Mouse (Mus musculus) forebrain, embryonic 12.5 days (tissue): ENCODE data around the gene Plcg2. TPM values are rescaled to one million over a fixed set of nuclear protein-coding genes. Genes with fewer than 3 reads are reported as not detected.
A peak's percentile ranks its signal among the peaks of the same experiment; 100 is the strongest.

Experiments used
- ATAC-seq: fragments of 200-750 bp; cut with Nextera tagmentation; 2 replicates; pipeline ENCODE4 v1.8.0; 2017; ENCODE audit warnings: moderate TSS enrichment; ENCODE audit not compliant: low FRiP score
- H3K27ac ChIP-seq: fragments of 300-500 bp; sonication (generic); 2 replicates; pipeline ENCODE4 v1.5.1; 2016; ENCODE audit warnings: mild to moderate bottlenecking
- H3K27me3 ChIP-seq: fragments of 300-500 bp; sonication (generic); 2 replicates; pipeline ENCODE4 v1.6.1; 2016; ENCODE audit warnings: mild to moderate bottlenecking
- H3K36me3 ChIP-seq: fragments of 300-500 bp; sonication (generic); replicated peaks from 2 replicates; pipeline ENCODE4 v1.6.1; 2016; ENCODE audit warnings: mild to moderate bottlenecking
- H3K4me1 ChIP-seq: fragments of 300-500 bp; sonication (generic); 2 replicates; pipeline ENCODE4 v1.6.1; 2016
- H3K4me2 ChIP-seq: fragments of 300-500 bp; sonication (generic); 2 replicates; pipeline ENCODE4 v1.6.1; 2016; ENCODE audit warnings: mild to moderate bottlenecking, moderate library complexity
- H3K4me3 ChIP-seq: fragments of 300-500 bp; sonication (generic); replicated peaks from 2 replicates; pipeline ENCODE4 v1.5.1; 2016; ENCODE audit warnings: mild to moderate bottlenecking
- H3K9ac ChIP-seq: fragments of 300-500 bp; sonication (generic); 2 replicates; pipeline ENCODE4 v1.6.1; 2016; ENCODE audit warnings: mild to moderate bottlenecking
- H3K9me3 ChIP-seq: fragments of 300-500 bp; sonication (generic); 2 replicates; pipeline ENCODE4 v1.6.1; 2016
- WGBS: fragments of 180-500 bp; shearing (Covaris S2); methylation state at CpG from one replicate; pipeline ENCODE4 v1.1.7; 2016; 5-methylcytosine and 5-hydroxymethylcytosine counted together
- polyA plus RNA-seq: library from polyadenylated mRNA; unstranded; fragments of >200 nt; fragmentation: Nextera tagmentation; extraction: Ambion mirVana; gene quantifications from 2 replicates; pipeline ENCODE4 v1.2.1, GENCODE M21; 2016

Plcg2 gene
- polyA plus RNA-seq, 1 experiment from 2014 or later = 1.6 TPM

DNA sequence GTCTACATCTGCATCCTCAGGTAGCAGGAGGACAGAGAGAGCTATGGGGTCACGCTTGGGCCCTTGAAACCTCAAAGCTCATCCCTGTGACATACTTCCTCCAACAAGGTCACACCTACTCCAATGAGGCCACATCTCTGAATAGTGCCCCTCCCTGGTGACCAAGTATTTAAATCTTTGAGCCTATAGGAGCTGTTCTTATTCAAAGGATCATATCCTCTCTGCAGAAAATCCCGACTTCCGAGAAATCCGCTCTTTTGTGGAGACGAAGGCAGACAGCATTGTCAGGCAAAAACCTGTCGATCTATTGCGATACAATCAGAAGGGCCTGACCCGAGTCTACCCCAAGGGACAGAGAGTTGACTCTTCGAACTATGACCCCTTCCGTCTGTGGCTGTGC, 112.4 kb downstream of the Plcg2 start:
- Histone ChIP-seq H3K27ac (no peak overlapping the region), H3K4me3 (no peak overlapping the region), H3K4me2 (no peak overlapping the region), H3K4me1 (no peaks in the 10 kb centered on the region), H3K36me3 (no peaks in the 10 kb centered on the region), H3K27me3 (no peaks in the 10 kb centered on the region), H3K9me3 (0 out of 2 replicates have a peak, but pooled peaks cover 1% of the 10 kb centered on the region), H3K9ac (no peak overlapping the region)
- WGBS = 93% methylated on average over 10 of the region's 10 CpGs
- no peak for ATAC-seq

DNA sequence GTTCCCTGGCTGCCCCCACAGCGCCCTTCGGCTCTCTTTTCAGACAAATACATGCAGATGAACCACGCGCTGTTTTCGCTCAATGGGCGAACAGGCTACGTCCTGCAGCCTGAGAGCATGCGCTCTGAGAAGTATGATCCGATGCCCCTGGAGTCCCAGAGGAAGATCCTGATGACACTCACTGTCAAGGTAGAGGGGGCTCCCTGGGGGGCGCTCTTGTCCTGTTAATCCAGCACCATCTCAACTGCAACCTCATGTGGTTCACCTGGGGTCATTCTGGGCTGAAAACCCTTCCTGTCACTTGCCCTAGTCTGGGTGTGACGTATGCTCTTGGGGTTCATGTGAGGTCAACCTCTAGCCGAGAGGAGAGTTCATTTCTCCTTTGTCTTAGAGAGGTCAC, 114.8 kb downstream of the Plcg2 start:
- no peak for ATAC-seq
- Histone ChIP-seq H3K9me3 (peaks cover 8% of the 10 kb centered on the region; the same call in 1 of the 2 replicates), H3K9ac (no peak overlapping the region), H3K4me1 (no peaks in the 10 kb centered on the region), H3K36me3 (peaks cover 3% of the 10 kb centered on the region; the same call in 1 of the 2 replicates), H3K4me2 (no peak overlapping the region), H3K27ac (no peak overlapping the region), H3K4me3 (no peak overlapping the region), H3K27me3 (no peaks in the 10 kb centered on the region)
- 91% methylated on average over 12 of the region's 12 CpGs for WGBS

DNA sequence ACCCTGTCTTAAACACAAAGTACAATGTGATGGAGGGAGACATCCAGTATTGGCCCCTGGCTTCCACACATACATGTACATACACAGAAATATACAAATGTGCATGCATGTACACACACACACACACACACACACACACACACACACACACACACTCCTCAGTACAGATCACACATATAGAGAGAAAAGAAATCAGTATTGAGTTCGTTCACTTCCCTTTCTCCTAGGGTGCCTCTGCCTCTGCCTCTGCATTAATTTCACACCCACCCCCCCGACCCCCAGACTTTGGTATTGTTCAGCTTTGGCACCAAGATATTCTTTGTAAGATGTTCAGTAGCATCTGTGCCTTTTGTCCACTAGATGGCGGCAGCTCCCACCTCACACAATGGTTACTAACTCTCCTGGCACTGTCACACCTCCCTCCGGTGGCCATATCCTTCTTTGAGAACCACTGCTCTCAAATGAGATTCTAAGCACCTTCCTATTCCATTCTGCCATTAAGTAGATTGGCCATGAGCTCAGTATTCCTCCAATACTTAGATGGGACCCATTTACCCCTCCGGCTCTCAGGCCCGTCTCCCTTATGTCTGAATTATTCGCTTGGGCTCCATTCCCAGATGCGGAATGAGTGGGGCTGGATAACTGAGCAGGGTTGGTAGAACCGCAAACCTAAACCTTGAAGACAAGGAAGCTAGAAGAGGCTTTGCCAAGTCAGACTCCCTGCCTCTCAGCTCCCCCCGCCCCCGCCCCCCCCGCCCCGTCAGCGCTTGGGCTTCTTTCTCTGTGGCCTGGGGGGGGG, 128.1 kb downstream of the Plcg2 start:
- 71% methylated on average over 11 of the region's 14 CpGs for WGBS
- H3K36me3 ChIP-seq = no peaks in the 10 kb centered on the region
- no peak overlapping the region for H3K27ac ChIP-seq
- ATAC-seq = peak; percentile 23; the same call in 1 of the 2 replicates
- no peak overlapping the region for H3K4me2 ChIP-seq
- H3K4me1 ChIP-seq = 0 out of 2 replicates have a peak, but pooled peaks cover 3% of the 10 kb centered on the region
- no peak overlapping the region for H3K4me3 ChIP-seq
- H3K9me3 ChIP-seq = 0 out of 2 replicates have a peak, but pooled peaks cover 4% of the 10 kb centered on the region
- no peak overlapping the region for H3K9ac ChIP-seq
- no peaks in the 10 kb centered on the region for H3K27me3 ChIP-seq

DNA sequence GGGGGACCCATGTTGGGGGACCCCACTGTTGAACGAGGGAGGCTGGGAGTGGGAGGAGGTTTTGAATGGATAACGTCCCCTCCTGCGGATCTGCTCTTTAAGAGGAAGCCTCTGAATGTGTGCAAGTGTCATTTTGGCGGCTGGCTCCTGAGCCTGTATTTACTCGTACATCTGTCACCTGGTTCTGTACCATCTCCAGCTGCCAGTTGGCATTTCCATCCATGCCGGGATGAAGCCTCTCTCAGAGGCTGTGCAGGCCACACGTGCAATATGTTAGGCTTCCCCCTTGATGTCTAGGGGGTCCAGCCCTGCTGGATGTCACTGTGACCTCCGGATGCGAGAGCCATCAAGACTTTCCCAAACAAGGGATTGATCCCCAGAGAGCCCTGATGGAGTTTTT, 129.0 kb downstream of the Plcg2 start:
- ATAC-seq = no peak
- 81% methylated on average over 9 of the region's 9 CpGs for WGBS
- Histone ChIP-seq H3K27me3 (no peaks in the 10 kb centered on the region), H3K27ac (no peak overlapping the region), H3K9me3 (0 out of 2 replicates have a peak, but pooled peaks cover 4% of the 10 kb centered on the region), H3K36me3 (no peaks in the 10 kb centered on the region), H3K9ac (no peak overlapping the region), H3K4me1 (0 out of 2 replicates have a peak, but pooled peaks cover 3% of the 10 kb centered on the region), H3K4me3 (no peak overlapping the region), H3K4me2 (no peak overlapping the region)

DNA sequence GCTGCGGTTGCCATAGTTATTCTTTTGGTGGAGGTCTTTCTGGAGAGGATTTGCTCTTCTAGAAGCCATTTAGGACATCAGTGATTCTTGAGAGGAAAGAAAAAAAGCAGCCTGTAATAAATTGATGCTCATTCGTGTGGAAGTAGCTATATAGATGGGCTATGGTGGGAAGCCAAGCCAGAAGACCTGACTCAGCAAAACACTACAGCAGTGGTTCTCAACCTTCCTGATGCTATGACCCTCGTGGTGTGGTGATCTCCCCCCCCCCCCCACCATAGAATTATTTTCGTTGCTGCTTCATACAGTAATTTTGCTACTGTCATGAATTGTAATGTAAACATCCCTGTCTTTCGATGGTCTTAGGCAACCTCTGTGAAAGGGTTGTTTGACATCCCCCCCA, 134.4 kb downstream of the Plcg2 start:
- H3K27ac ChIP-seq = no peak overlapping the region
- H3K27me3 ChIP-seq = no peaks in the 10 kb centered on the region
- 0 out of 2 replicates have a peak, but pooled peaks cover 4% of the 10 kb centered on the region for H3K9me3 ChIP-seq
- no peak overlapping the region for H3K4me2 ChIP-seq
- no peak overlapping the region for H3K9ac ChIP-seq
- H3K4me1 ChIP-seq = no peaks in the 10 kb centered on the region
- H3K4me3 ChIP-seq = no peak overlapping the region
- ATAC-seq = no peak
- 86% methylated on average over 5 of the region's 5 CpGs for WGBS
- H3K36me3 ChIP-seq = no peaks in the 10 kb centered on the region

DNA sequence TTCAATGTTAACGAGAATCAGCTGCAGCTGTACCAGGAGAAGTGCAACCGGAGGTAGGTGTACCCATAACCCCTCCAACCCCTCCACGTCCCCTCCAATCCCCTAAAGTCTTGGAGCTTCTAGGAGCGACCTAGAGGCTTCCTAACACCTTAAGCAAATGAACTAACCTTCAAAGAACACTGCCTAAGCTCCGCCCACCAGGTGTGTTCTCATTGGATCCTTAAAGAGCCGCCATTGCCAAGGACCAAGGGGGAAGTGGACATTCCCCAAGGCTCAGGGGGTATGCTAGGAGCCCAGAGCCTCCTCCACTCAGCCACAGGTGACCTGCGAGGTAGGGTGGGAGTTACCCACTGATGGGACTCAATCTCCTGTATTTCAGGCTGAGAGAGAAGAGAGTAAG, 136.3 kb downstream of the Plcg2 start:
- Histone ChIP-seq H3K27me3 (no peaks in the 10 kb centered on the region), H3K4me1 (no peaks in the 10 kb centered on the region), H3K9ac (no peak overlapping the region), H3K9me3 (0 out of 2 replicates have a peak, but pooled peaks cover 4% of the 10 kb centered on the region), H3K36me3 (no peaks in the 10 kb centered on the region), H3K4me2 (no peak overlapping the region), H3K4me3 (no peak overlapping the region), H3K27ac (no peak overlapping the region)
- 80% methylated on average over 7 of the region's 7 CpGs for WGBS
- no peak for ATAC-seq

DNA sequence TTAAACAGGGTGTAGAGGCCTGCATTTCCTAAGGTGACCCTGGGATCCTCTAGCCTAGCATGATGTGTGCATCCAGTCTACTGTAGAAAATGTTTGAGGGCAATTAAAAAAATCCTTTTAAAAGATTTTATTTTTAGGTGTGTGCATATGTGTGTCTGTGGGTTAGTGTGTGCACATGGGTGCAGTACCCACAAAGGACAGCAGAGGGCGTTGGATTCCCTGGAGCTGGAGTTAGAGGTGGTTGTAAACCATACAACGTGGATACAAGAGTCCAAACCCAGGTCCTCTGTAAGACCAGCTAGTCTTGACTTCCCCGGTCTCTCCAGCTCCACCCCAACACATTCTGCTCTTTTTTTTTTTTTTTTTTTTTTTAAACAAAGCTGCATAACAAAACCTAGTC, 139.4 kb downstream of the Plcg2 start:
- Histone ChIP-seq H3K4me2 (no peak overlapping the region), H3K4me1 (no peaks in the 10 kb centered on the region), H3K27ac (no peak overlapping the region), H3K36me3 (no peaks in the 10 kb centered on the region), H3K9me3 (0 out of 2 replicates have a peak, but pooled peaks cover 4% of the 10 kb centered on the region), H3K9ac (no peak overlapping the region), H3K4me3 (no peak overlapping the region), H3K27me3 (no peaks in the 10 kb centered on the region)
- no peak for ATAC-seq
- 57% methylated on average over 3 of the region's 3 CpGs for WGBS

DNA sequence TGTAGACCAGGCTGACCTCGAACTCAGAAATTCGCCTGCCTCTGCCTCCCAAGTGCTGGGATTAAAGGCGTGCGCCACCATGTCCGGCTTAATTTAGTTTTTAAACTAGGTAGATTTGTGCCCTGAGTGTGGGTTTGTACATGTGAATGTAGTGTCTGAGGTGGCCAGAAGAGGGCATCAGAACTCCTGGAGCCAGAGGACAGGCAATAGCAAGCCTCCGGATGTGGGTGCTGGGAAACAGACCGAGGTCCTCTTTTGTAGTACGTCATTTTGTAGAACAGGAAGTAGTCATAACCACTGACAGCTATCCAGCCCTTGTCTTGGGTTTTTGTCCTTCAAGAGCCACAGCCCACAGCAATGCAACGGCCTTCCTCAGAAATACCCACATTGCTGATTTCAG, 141.5 kb downstream of the Plcg2 start:
- 0 out of 2 replicates have a peak, but pooled peaks cover 4% of the 10 kb centered on the region for H3K9me3 ChIP-seq
- no peak for ATAC-seq
- H3K9ac ChIP-seq = no peak overlapping the region
- H3K4me2 ChIP-seq = no peak overlapping the region
- 94% methylated on average over 9 of the region's 9 CpGs for WGBS
- H3K4me3 ChIP-seq = no peak overlapping the region
- H3K27me3 ChIP-seq = no peaks in the 10 kb centered on the region
- no peaks in the 10 kb centered on the region for H3K4me1 ChIP-seq
- H3K27ac ChIP-seq = no peak overlapping the region
- H3K36me3 ChIP-seq = no peaks in the 10 kb centered on the region

DNA sequence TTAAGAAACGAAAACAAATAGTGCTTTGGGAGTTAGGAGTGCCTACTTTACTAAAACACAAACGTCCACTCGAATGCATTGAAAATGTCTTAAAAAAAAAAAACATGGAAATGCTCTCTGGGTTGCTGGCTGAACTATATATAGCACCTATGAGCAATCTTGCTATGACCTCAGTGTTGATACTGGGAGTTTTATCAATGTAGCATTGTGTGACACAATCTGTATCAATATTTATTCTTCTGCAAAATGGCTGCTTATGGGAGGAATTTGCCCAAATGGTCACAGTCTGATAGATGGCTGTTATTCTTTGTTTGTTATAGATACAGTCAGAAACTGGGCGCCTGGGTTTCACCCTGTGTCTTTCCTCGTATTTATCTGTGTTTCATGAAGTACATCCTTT, 147.4 kb downstream of the Plcg2 start:
- Histone ChIP-seq H3K36me3 (no peaks in the 10 kb centered on the region), H3K4me1 (no peaks in the 10 kb centered on the region), H3K27me3 (no peaks in the 10 kb centered on the region), H3K9me3 (no peaks in the 10 kb centered on the region), H3K4me3 (no peak overlapping the region), H3K27ac (no peak overlapping the region), H3K4me2 (no peak overlapping the region), H3K9ac (no peak overlapping the region)
- no peak for ATAC-seq
- WGBS = 75% methylated on average over 5 of the region's 5 CpGs

DNA sequence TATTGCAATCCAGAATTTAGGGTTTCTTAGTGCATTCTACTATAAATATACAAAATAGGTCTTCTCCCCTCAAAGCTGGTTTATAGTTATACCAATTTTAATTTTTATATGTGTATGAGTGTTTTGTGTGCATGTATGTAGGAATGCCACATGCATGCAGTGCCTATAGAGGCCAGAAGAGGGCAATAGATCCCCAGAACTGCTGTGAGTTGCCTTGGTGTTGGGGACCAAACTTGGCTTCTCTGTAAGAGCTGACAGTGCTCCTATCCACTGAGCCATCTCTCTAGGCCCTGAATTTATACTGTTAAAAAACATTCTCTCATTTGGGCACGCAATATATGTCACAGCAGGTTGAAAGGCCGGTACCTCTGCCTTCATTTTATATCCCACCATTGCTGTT, 147.9 kb downstream of the Plcg2 start:
- H3K9ac ChIP-seq = no peak overlapping the region
- H3K27ac ChIP-seq = no peak overlapping the region
- H3K36me3 ChIP-seq = no peaks in the 10 kb centered on the region
- 47% methylated on average over 2 of the region's 2 CpGs for WGBS
- no peak for ATAC-seq
- H3K4me2 ChIP-seq = no peak overlapping the region
- no peaks in the 10 kb centered on the region for H3K27me3 ChIP-seq
- H3K4me1 ChIP-seq = no peaks in the 10 kb centered on the region
- no peaks in the 10 kb centered on the region for H3K9me3 ChIP-seq
- no peak overlapping the region for H3K4me3 ChIP-seq

DNA sequence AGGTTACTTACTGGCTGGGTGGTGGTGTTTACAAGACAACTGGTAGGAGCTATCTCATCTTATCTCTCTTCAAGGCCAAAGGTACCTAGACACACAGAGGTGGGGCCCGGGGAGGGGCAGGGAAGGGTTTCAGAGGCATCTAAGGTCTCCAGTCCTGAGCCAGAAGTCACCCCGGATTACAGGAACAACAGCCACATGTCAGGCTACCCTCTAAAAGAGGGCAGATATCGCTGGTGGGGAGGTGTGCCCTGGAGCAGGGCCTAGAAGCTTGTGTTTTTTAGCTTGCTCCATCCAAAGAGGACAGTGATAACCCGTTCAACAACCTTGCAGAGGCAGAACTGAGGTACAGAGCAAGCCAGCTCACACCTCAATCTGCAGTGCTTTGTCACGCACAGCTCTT, 148.3 kb downstream of the Plcg2 start:
- WGBS = 72% methylated on average over 5 of the region's 5 CpGs
- H3K27ac ChIP-seq = no peak overlapping the region
- no peak for ATAC-seq
- H3K4me1 ChIP-seq = no peaks in the 10 kb centered on the region
- H3K4me2 ChIP-seq = no peak overlapping the region
- no peaks in the 10 kb centered on the region for H3K27me3 ChIP-seq
- no peaks in the 10 kb centered on the region for H3K36me3 ChIP-seq
- no peak overlapping the region for H3K4me3 ChIP-seq
- H3K9me3 ChIP-seq = no peaks in the 10 kb centered on the region
- H3K9ac ChIP-seq = no peak overlapping the region

DNA sequence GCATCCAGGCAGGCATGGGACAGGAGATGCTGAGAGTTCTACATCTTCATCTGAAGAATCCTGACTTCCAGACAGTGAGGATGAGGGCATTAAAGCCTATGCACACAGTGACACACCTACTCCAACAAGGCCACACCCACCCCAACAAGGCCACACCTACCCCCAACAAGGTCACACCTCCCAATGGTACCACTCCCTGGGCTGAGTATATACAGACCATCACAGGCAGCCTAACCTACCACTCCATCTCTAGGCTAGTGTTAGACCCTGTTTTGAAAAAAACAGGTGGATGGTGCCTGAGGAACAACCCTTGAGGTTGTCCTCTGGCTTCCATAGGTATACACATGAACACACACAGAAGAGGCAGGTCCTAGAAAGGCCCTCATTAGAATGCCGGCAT, 154.2 kb downstream of the Plcg2 start:
- ATAC-seq = no peak
- WGBS = 100% methylated on average over 1 of the region's 1 CpGs
- no peak overlapping the region for H3K4me2 ChIP-seq

DNA sequence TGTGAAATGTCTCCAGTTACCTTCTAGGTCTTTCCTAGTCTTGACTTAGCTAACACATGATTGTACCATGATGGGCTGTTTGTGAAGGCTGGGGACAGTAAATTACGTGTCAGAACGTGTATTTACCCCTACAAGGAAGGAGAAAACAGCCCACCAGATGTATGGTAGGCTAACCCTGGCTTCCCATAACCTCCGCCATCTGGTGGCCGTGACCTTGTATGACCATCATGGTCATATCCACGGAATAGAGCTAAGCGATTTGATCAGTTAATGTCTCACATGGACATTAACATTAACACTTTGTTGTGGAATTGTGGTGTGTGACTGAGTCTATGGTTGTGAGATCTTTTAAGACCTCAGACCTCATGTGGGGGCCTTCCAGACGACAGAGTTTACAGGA, 160.9 kb downstream of the Plcg2 start:
- no peak overlapping the region for H3K27ac ChIP-seq
- no peak overlapping the region for H3K4me2 ChIP-seq
- H3K9ac ChIP-seq = no peak overlapping the region
- H3K9me3 ChIP-seq = no peaks in the 10 kb centered on the region
- H3K27me3 ChIP-seq = no peaks in the 10 kb centered on the region
- H3K4me1 ChIP-seq = peaks cover 13% of the 10 kb centered on the region
- no peak overlapping the region for H3K4me3 ChIP-seq
- H3K36me3 ChIP-seq = no peaks in the 10 kb centered on the region
- no peak for ATAC-seq
- 84% methylated on average over 7 of the region's 7 CpGs for WGBS

More for the DNA sequence above, 154.2 kb downstream of the Plcg2 start:
- Histone ChIP-seq H3K36me3 (no peaks in the 10 kb centered on the region), H3K27me3 (no peaks in the 10 kb centered on the region), H3K27ac (no peak overlapping the region), H3K9ac (no peak overlapping the region), H3K4me3 (no peak overlapping the region), H3K4me1 (no peaks in the 10 kb centered on the region), H3K9me3 (no peaks in the 10 kb centered on the region)
